Mouse (Mus musculus) MEL (cell line): ENCODE results near the gene E330017A01Rik. TPM values are rescaled to one million over a fixed set of nuclear protein-coding genes. Genes with fewer than 3 reads are reported as not detected.

Experiments
- DNase-seq: peaks from one replicate; pipeline ENCODE4 v3.0.0; 2011; ENCODE audit warnings: low read depth, low spot score
- H3K27ac ChIP-seq: 2 replicates; pipeline ENCODE4 v1.5.1; 2012; ENCODE audit warnings: low read depth, mild to moderate bottlenecking, control low read depth, low read length, moderate library complexity; ENCODE audit not compliant: control insufficient read depth
- H3K27me3 ChIP-seq, 2 experiments: fragments of 150-350 bp in 1 of 2; sonication (generic) in 1 of 2; 2 replicates each; pipeline ENCODE4 v1.6.1; 2012; ENCODE audit warnings: low read length in 2 of 2, mild to moderate bottlenecking in 2 of 2, improper control_type of control experiment in 1 of 2, moderate library complexity in 1 of 2; ENCODE audit not compliant: insufficient read depth in 2 of 2, control insufficient read depth in 1 of 2
- H3K36me3 ChIP-seq, 2 experiments: 2 replicates each; pipeline ENCODE4 v1.6.1; 2012 to 2014; ENCODE audit warnings: low read length in 2 of 2, improper control_type of control experiment in 1 of 2, inconsistent platforms in 1 of 2, mild to moderate bottlenecking in 1 of 2; ENCODE audit not compliant: insufficient read depth in 2 of 2, control insufficient read depth in 1 of 2
- H3K4me1 ChIP-seq, 2 experiments: fragments of 150-350 bp in 1 of 2; sonication (generic) in 1 of 2; 2 replicates each; pipeline ENCODE4 v1.6.1; 2012; ENCODE audit warnings: low read length in 2 of 2, improper control_type of control experiment in 1 of 2, mild to moderate bottlenecking in 1 of 2; ENCODE audit not compliant: insufficient read depth in 2 of 2, control insufficient read depth in 1 of 2
- H3K4me3 ChIP-seq, 2 experiments: fragments of 150-350 bp in 1 of 2; sonication (generic) in 1 of 2; 2 replicates each; pipeline ENCODE4 v1.5.1; 2012; ENCODE audit warnings: low read depth in 2 of 2, low read length in 2 of 2, mild to moderate bottlenecking in 2 of 2, moderate library complexity in 2 of 2, control low read depth in 1 of 2, improper control_type of control experiment in 1 of 2; ENCODE audit not compliant: control insufficient read depth in 1 of 2, insufficient read depth in 1 of 2
- H3K79me2 ChIP-seq: 2 replicates; pipeline ENCODE4 v1.6.1; 2012; ENCODE audit warnings: mild to moderate bottlenecking, low read length, moderate library complexity; ENCODE audit not compliant: control insufficient read depth, poor library complexity, insufficient read depth
- H3K9ac ChIP-seq: 2 replicates; pipeline ENCODE4 v1.6.1; 2012; ENCODE audit warnings: low read depth, mild to moderate bottlenecking, control low read depth, low read length, moderate library complexity; ENCODE audit not compliant: control insufficient read depth, poor library complexity, severe bottlenecking
- H3K9me3 ChIP-seq: fragments of 150-350 bp; sonication (generic); replicated peaks from 2 replicates; pipeline ENCODE4 v1.6.1; 2012; ENCODE audit warnings: mild to moderate bottlenecking, low read length, improper control_type of control experiment, moderate library complexity; ENCODE audit not compliant: insufficient read depth
- BHLHE40 ChIP-seq: IDR thresholded peaks from 2 replicates; pipeline ENCODE4 v1.6.1; 2012; ENCODE audit warnings: low read depth, mild to moderate bottlenecking, inconsistent platforms, low read length, improper control_type of control experiment, borderline replicate concordance
- CHD2 ChIP-seq: IDR thresholded peaks from 2 replicates; pipeline ENCODE4 v1.6.1; 2011; ENCODE audit warnings: low read length, improper control_type of control experiment
- CTCF ChIP-seq, 3 experiments: IDR thresholded peaks in 2 of 3; conservative IDR thresholded peaks in 1 of 3; 2 replicates each; pipeline ENCODE4 v1.5.1; 2011 to 2012; ENCODE audit warnings: low read length in 3 of 3, low read depth in 2 of 3, mild to moderate bottlenecking in 2 of 3, improper control_type of control experiment in 1 of 3, inconsistent platforms in 1 of 3, mixed read lengths in 1 of 3, moderate library complexity in 1 of 3; ENCODE audit not compliant: control insufficient read depth in 1 of 3, insufficient read depth in 1 of 3, poor library complexity in 1 of 3, severe bottlenecking in 1 of 3
- E2F4 ChIP-seq: IDR thresholded peaks from 2 replicates; pipeline ENCODE4 v1.6.1; 2011; ENCODE audit warnings: low read depth, low read length, improper control_type of control experiment, borderline replicate concordance
- ELF1 ChIP-seq: IDR thresholded peaks from 2 replicates; pipeline ENCODE4 v1.6.1; 2014; ENCODE audit warnings: low read depth, mild to moderate bottlenecking, inconsistent platforms, low read length, improper control_type of control experiment, moderate library complexity
- EP300 ChIP-seq, 2 experiments: IDR thresholded peaks; 2 replicates each; pipeline ENCODE4 v1.6.1; 2011; ENCODE audit warnings: improper control_type of control experiment in 2 of 2, low read length in 2 of 2, low read depth in 1 of 2, mild to moderate bottlenecking in 1 of 2
- ETS1 ChIP-seq: IDR thresholded peaks from 2 replicates; pipeline ENCODE4 v1.6.1; 2012; ENCODE audit warnings: low read depth, mild to moderate bottlenecking, inconsistent platforms, low read length, improper control_type of control experiment, moderate library complexity
- GABPA ChIP-seq: IDR thresholded peaks from 2 replicates; pipeline ENCODE4 v1.6.1; 2012; ENCODE audit warnings: low read depth, mild to moderate bottlenecking, inconsistent platforms, low read length, improper control_type of control experiment, moderate library complexity
- GATA1 ChIP-seq: IDR thresholded peaks from 2 replicates; pipeline ENCODE4 v1.6.1; 2011; ENCODE audit warnings: low read depth, low read length, improper control_type of control experiment
- HCFC1 ChIP-seq: IDR thresholded peaks from 2 replicates; pipeline ENCODE4 v1.6.1; 2012; ENCODE audit warnings: low read depth, mild to moderate bottlenecking, inconsistent platforms, low read length, improper control_type of control experiment, moderate library complexity
- JUND ChIP-seq: IDR thresholded peaks from 2 replicates; pipeline ENCODE4 v1.6.1; 2011; ENCODE audit warnings: low read depth, mild to moderate bottlenecking, improper control_type of control experiment, low read length
- MAFK ChIP-seq: IDR thresholded peaks from 2 replicates; pipeline ENCODE4 v1.6.1; 2011; ENCODE audit warnings: low read depth, mild to moderate bottlenecking, low read length, improper control_type of control experiment, borderline replicate concordance
- MAX ChIP-seq: IDR thresholded peaks from 2 replicates; pipeline ENCODE4 v1.6.1; 2011; ENCODE audit warnings: low read length, improper control_type of control experiment
- MAZ ChIP-seq: IDR thresholded peaks from 2 replicates; pipeline ENCODE4 v1.6.1; 2012; ENCODE audit warnings: low read depth, mild to moderate bottlenecking, inconsistent platforms, low read length, improper control_type of control experiment
- MEF2A ChIP-seq: IDR thresholded peaks from 2 replicates; pipeline ENCODE4 v1.6.1; 2014; ENCODE audit warnings: low read depth, mild to moderate bottlenecking, inconsistent platforms, low read length, improper control_type of control experiment; ENCODE audit not compliant: poor library complexity, insufficient replicate concordance, severe bottlenecking; ENCODE audit errors: extremely low read depth
- MYB ChIP-seq: IDR thresholded peaks from 2 replicates; pipeline ENCODE4 v1.6.1; 2011; ENCODE audit warnings: mild to moderate bottlenecking, low read depth, low read length, improper control_type of control experiment
- MYC ChIP-seq: IDR thresholded peaks from 2 replicates; pipeline ENCODE4 v1.6.1; 2011; ENCODE audit warnings: low read depth, mild to moderate bottlenecking, low read length, improper control_type of control experiment, moderate library complexity
- NELFE ChIP-seq: IDR thresholded peaks from 2 replicates; pipeline ENCODE4 v1.6.1; 2011; ENCODE audit warnings: low read depth, low read length, improper control_type of control experiment
- NRF1 ChIP-seq: IDR thresholded peaks from 2 replicates; pipeline ENCODE4 v1.6.1; 2014; ENCODE audit warnings: low read depth, mild to moderate bottlenecking, inconsistent platforms, low read length, improper control_type of control experiment, moderate library complexity; ENCODE audit not compliant: poor library complexity, insufficient read depth, severe bottlenecking
- POLR2AphosphoS2 ChIP-seq: IDR thresholded peaks from 2 replicates; pipeline ENCODE4 v1.6.1; 2011; ENCODE audit warnings: low read length, improper control_type of control experiment
- POLR2AphosphoS5 ChIP-seq: IDR thresholded peaks from 2 replicates; pipeline ENCODE4 v1.6.1; 2012; ENCODE audit warnings: low read depth, borderline replicate concordance, mild to moderate bottlenecking, inconsistent platforms, low read length, moderate library complexity, mixed read lengths
- RAD21 ChIP-seq: IDR thresholded peaks from 2 replicates; pipeline ENCODE4 v1.6.1; 2011; ENCODE audit warnings: mild to moderate bottlenecking, low read depth, low read length, improper control_type of control experiment
- RCOR1 ChIP-seq: IDR thresholded peaks from 2 replicates; pipeline ENCODE4 v1.6.1; 2012; ENCODE audit warnings: low read depth, mild to moderate bottlenecking, inconsistent platforms, low read length, improper control_type of control experiment
- SMC3 ChIP-seq: IDR thresholded peaks from 2 replicates; pipeline ENCODE4 v1.6.1; 2011; ENCODE audit warnings: low read depth, low read length, improper control_type of control experiment
- TAL1 ChIP-seq: IDR thresholded peaks from 2 replicates; pipeline ENCODE4 v1.6.1; 2012; ENCODE audit warnings: mild to moderate bottlenecking, inconsistent platforms, low read length, moderate library complexity, mixed read lengths
- TBP ChIP-seq: IDR thresholded peaks from 2 replicates; pipeline ENCODE4 v1.8.0; 2011; ENCODE audit warnings: low read depth, low read length, improper control_type of control experiment
- TCF12 ChIP-seq: IDR thresholded peaks from 2 replicates; pipeline ENCODE4 v1.6.1; 2014; ENCODE audit warnings: low read depth, mild to moderate bottlenecking, inconsistent platforms, low read length, improper control_type of control experiment, moderate library complexity
- UBTF ChIP-seq: IDR thresholded peaks from 2 replicates; pipeline ENCODE4 v1.6.1; 2012; ENCODE audit warnings: low read depth, mild to moderate bottlenecking, inconsistent platforms, low read length, improper control_type of control experiment, moderate library complexity, borderline replicate concordance; ENCODE audit not compliant: insufficient read depth
- USF1 ChIP-seq: IDR thresholded peaks from 2 replicates; pipeline ENCODE4 v1.6.1; 2014; ENCODE audit warnings: low read depth, mild to moderate bottlenecking, inconsistent platforms, low read length, improper control_type of control experiment, moderate library complexity
- ZC3H11A ChIP-seq: IDR thresholded peaks from 2 replicates; pipeline ENCODE4 v1.6.1; 2012; ENCODE audit warnings: low read depth, mild to moderate bottlenecking, inconsistent platforms, low read length, improper control_type of control experiment
- polyA plus RNA-seq, 2 experiments: library from polyadenylated mRNA; stranded (reverse) in 1 of 2; unstranded in 1 of 2; fragments of >175 nt in 1 of 2; fragments of >200 nt in 1 of 2; gene quantifications; 2 replicates each; pipeline versions ENCODE4 v1.2.1 to v1.2.4; 2012; ENCODE audit warnings: low replicate concordance in 2 of 2, low read depth in 1 of 2; ENCODE audit not compliant: insufficient read length in 2 of 2, insufficient read depth in 1 of 2, missing spikeins in 1 of 2
- total RNA-seq: library from RNA; depleted of rRNA; stranded (reverse); fragments of 300-350 nt; gene quantifications from 2 replicates; pipeline ENCODE4 v1.2.3, GENCODE M21; 2012

E330017A01Rik gene
- total and polyA plus RNA-seq, 3 experiments, result 4.3 to 8.2 TPM; not detected in 1

- Histone ChIP-seq H3K79me2 (no peaks in the 10 kb centered on the region), H3K27me3 (no peaks in the 10 kb centered on the region), H3K27ac (no peak overlapping the region), H3K9me3 (no peaks in the 10 kb centered on the region), H3K9ac (no peak overlapping the region), H3K36me3 (peaks cover 0 to 29% of the 10 kb centered on the region in 2 experiments; a peak in 2 of 4 replicates), H3K4me1 (peaks cover 8 to 20% of the 10 kb centered on the region in 2 experiments), H3K4me3 (no peak overlapping the region)
- TF ChIP-seq RCOR1 (no peak), NELFE (no peak), TBP (no peak), HCFC1 (no peak), ETS1 (no peak), MAZ (no peak), POLR2AphosphoS2 (no peak), UBTF (no peak), GABPA (no peak), CHD2 (no peak), NRF1 (no peak), MAX (no peak)
- no peak for DNase-seq
Observed at GRCm38 (mm10) chr16:58607101-58607500, 31.4 kb downstream of the E330017A01Rik start.

GRCm38 (mm10) chr16:58604680-58605079 lies 33.9 kb downstream of the E330017A01Rik start:
- H3K79me2 ChIP-seq, result no peaks in the 10 kb centered on the region
- H3K9ac ChIP-seq, result no peak overlapping the region
- H3K36me3 ChIP-seq, result peaks cover 0 to 29% of the 10 kb centered on the region in 2 experiments; a peak in 2 of 4 replicates
- H3K9me3 ChIP-seq, result no peaks in the 10 kb centered on the region
- DNase-seq, result peak; percentile 91
- H3K27ac ChIP-seq, result peak overlapping the region; percentile 62
- H3K4me3 ChIP-seq, result no peak overlapping the region
- H3K4me1 ChIP-seq, result peaks cover 8 to 20% of the 10 kb centered on the region in 2 experiments
- H3K27me3 ChIP-seq, result no peaks in the 10 kb centered on the region
- TF ChIP-seq TCF12 (peak; percentile 91), MAZ (no peak), ETS1 (peak; percentile 96), E2F4 (no peak), POLR2AphosphoS5 (no peak), NELFE (no peak), RAD21 (no peak), TBP (no peak), GATA1 (peak; percentile 90), MYB (no peak), MAX (no peak), ZC3H11A (no peak; the same call in 1 of the 2 replicates), ELF1 (no peak), SMC3 (no peak), CTCF (IDR thresholded peaks at IDR 0.05 in 2 of 3, conservative IDR thresholded peaks at IDR 0.05 in 1 of 3; ENCODE audit: control insufficient read depth in 1 of 3, insufficient read depth in 1 of 3, low read depth in 2 of 3, low read length in 3 of 3, poor library complexity in 1 of 3, severe bottlenecking in 1 of 3) (no peak), BHLHE40 (peak; percentile 65; the same call in 1 of the 2 replicates), MEF2A (peak; percentile 74; the same call in 1 of the 2 replicates), MAFK (peak; percentile 69; the same call in 1 of the 2 replicates), EP300 (IDR thresholded peaks at IDR 0.05; ENCODE audit: low read depth in 1 of 2, low read length in 2 of 2) (peak; percentile 91 to 94), TAL1 (peak; percentile 88), UBTF (no peak), USF1 (no peak), JUND (no peak), RCOR1 (peak; percentile 79), GABPA (peak; percentile 74; the same call in 1 of the 2 replicates), MYC (no peak), HCFC1 (peak; percentile 42; the same call in 1 of the 2 replicates)
